Mouse (Mus musculus): Measurements from ENCODE around the gene Tmem74b.

DNA sequence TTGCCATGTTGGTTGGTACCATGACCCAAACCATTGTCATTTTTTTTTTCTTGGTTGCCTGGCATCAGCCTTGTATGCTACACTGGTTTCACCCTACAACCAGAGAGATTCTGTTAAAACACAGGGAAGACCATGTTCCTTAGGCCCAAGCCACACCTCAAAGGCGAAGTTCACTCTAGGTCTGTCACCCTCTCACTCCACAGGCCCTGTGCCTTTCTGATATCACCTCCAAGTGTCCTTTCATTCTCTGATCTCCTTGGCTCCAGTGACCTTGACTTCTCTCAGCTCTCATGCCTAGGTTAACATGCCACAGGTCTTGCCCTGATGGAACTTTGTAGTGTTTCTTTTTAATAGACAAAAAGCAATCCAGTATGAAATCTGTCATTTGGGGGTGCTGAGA, 40.3 kb downstream of the Tmem74b start:
- TF ChIP-seq CTCF (IDR thresholded peaks at IDR 0.05; ENCODE audit: control insufficient read depth, insufficient read depth, insufficient replicate concordance, low read depth, low read length) (no peak), POLR2A (IDR thresholded peaks at IDR 0.05; ENCODE audit: control insufficient read depth, low read depth, low read length) (no peak)

Measured in testis, adult 2 months (tissue).